Mouse (Mus musculus) frontal cortex, adult 2 months (tissue): ENCODE measurements around the gene Fyco1. TPM values are rescaled to one million over a fixed set of nuclear protein-coding genes. Genes with fewer than 3 reads are reported as not detected.
"Not testable (repeated sequence)": the region's sequence is repeated elsewhere in the genome, so short reads cannot be mapped to it uniquely, and the experiment has no call there.

Experiments
- DNase-seq, 2 experiments: peaks; one replicate each; pipeline ENCODE4 v3.0.0; 2022; ENCODE audit warnings: low spot score in 1 of 2; ENCODE audit errors: extremely low spot score in 1 of 2
- polyA plus RNA-seq: library from polyadenylated mRNA; depleted of rRNA; stranded (reverse); fragments of >200 nt; gene quantifications from 2 replicates; pipeline ENCODE4 v1.2.3, GENCODE M21; 2012; rRNA removed

Gene Fyco1
- polyA plus RNA-seq, 1 experiment = 23.1 TPM

DNA sequence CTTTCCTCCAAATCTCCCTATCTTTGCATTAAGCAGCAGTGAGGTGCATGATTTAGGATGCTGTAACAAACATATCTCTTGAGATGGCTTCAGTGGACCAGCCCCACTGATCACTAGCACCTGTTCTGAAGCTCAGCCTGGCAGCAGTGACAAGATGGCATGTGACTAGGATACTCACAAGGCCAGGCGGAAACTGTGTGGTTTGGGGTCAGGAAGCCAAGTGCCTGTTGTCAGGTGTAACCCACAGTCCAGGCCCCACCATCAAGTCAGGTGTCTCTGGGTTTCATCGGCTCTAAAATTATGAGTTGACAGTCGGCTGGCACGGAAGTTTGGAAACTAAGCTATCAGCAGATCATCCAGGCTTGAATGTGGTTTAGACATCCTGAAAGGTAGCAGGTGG, 97.4 kb downstream of the Fyco1 start:
- DNase-seq = no peak

DNA sequence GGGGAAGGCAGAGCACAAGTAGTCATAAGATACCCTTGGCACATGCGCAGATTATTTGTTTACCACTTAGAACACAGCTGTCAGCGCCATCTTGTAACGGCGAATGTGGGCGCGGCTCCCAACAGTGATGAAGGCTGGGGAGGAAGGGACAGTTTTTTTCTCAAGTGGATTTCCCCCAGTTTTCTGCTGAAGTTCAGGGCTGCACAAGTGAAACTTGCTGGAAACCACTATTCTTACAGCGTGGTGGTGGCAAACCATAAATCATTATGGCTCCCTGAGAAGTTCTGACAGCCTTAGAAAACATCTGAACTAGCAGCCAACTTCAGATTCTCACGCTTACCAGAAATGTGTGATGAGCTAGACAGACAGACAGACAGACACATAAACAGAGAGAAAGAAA, 102.0 kb downstream of the Fyco1 start:
- DNase-seq = not testable (repeated sequence)

DNA sequence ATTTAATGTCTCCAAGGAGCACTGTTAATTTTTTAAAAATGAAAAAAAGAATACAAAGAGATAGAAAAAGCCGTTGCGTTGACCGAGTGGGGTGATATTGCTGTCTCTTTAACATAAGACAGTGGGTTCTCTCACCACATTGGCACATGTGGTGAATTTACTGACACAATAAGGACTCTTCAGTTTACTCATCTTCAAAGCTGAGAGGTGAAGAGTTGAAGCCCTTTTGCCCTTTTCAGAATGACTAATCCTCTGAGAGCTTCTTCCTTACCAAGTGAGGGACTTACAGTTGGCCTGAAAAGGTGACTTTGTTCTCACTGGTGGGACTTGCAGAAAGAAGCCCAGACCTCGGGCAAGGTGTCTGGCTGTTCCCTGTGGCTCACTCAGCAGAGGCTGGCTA, 110.9 kb downstream of the Fyco1 start:
- DNase-seq = no peak

Other genes with a start within 250 kb of the Fyco1 start
- 0.36 and 0.48 TPM in 2 replicates for gene Slc6a20b, start 219.3 kb downstream of the Fyco1 start, polyA plus RNA-seq
- 0.13 and 0.44 TPM in 2 replicates for gene Ccr9, start 173.5 kb downstream of the Fyco1 start, polyA plus RNA-seq
- 17.9 and 26.1 TPM in 2 replicates for gene Slc6a20a, start 173.0 kb downstream of the Fyco1 start, polyA plus RNA-seq
- 30.1 and 34.0 TPM in 2 replicates for gene Lztfl1, start 134.2 kb downstream of the Fyco1 start, polyA plus RNA-seq
- gene Cxcr6, start 45.4 kb downstream of the Fyco1 start, polyA plus RNA-seq = 0.12 and 0.13 TPM in 2 replicates
- gene Xcr1, start 10.1 kb upstream of the Fyco1 start, polyA plus RNA-seq = not detected in 2 replicates
- 0.13 and 0.30 TPM in 2 replicates for gene Ccr1, start 116.8 kb upstream of the Fyco1 start, polyA plus RNA-seq
- gene Ccr1l1, start 126.5 kb upstream of the Fyco1 start, polyA plus RNA-seq = 0.23 TPM in 1 of 2 replicates, not detected in the other
- 0.04 TPM in 2 replicates for gene Ccr3, start 170.1 kb upstream of the Fyco1 start, polyA plus RNA-seq